Mouse (Mus musculus) erythroid progenitor cell, adult 5-6 weeks (primary cell): Measurements from ENCODE around the gene Churc1. TPM values are rescaled to one million over a fixed set of nuclear protein-coding genes. Genes with fewer than 3 reads are reported as not detected.
"Not testable (repeated sequence)": the region's sequence is repeated elsewhere in the genome, so short reads cannot be mapped to it uniquely, and the experiment has no call there.

Source experiments
- ATAC-seq: replicated peaks from 2 replicates; pipeline ENCODE4 v1.8.0; 2016; ENCODE audit warnings: moderate number of reproducible peaks, mild to moderate bottlenecking, moderate TSS enrichment, inconsistent platforms; ENCODE audit not compliant: poor library complexity, low FRiP score, severe bottlenecking
- total RNA-seq, 2 experiments: library from RNA; stranded (forward) in 1 of 2; stranded (reverse) in 1 of 2; fragments of 150-400 nt in 1 of 2; fragments of 186-747, 209-891 nt in 1 of 2; gene quantifications; 2 replicates each; pipeline versions ENCODE4 v1.2.3 to v1.2.4; 2015 to 2017; ENCODE audit warnings: low replicate concordance in 2 of 2

Churc1 gene
- total RNA-seq, 2 experiments from 2014 or later: 24.4 to 28.5 TPM

GRCm38 (mm10) chr12:76790446-76791084 is 25.2 kb downstream of the Churc1 start:
- no peak for ATAC-seq

GRCm38 (mm10) chr12:76792540-76792939 is 27.2 kb downstream of the Churc1 start:
- ATAC-seq: not testable (repeated sequence)

GRCm38 (mm10) chr12:76795350-76795749 is 30.0 kb downstream of the Churc1 start, which contains the start of gene Gpx2:
Gpx2 (minus strand) TSS chr12:76795554.
- ATAC-seq: no peak

DNA sequence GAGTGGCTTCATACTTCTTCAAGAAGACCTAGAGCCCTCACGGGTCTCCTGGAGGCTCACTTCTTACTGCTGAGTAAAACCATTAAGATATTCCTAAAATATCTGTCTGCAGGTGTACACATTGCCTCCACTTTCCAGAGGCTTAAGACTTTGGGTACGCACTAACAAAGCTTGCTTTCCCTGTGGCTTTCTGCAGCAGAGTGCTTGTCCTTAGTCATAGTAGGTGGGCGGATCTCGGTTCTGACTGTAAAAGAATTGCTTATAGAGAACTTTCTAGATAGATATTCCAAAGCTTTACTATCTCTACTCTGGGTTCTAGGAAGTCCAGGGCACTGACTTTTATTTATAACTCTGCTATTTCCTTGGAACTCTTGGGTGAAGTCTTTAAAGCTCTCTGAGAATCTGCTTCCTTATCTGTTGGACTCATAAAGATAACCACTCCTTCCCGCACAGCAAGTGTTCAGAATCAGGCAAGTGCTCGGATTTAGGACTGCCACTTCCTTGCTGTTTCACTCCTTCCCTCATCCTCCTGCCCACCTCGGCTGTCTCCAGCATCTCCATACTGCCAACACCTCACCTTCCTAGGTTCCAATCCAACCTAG is 31.7 kb downstream of the Churc1 start:
- ATAC-seq: no peak

- no peak for ATAC-seq
These were observed 32.8 kb downstream of the Churc1 start for GRCm38 (mm10) chr12:76798008-76798720.

DNA sequence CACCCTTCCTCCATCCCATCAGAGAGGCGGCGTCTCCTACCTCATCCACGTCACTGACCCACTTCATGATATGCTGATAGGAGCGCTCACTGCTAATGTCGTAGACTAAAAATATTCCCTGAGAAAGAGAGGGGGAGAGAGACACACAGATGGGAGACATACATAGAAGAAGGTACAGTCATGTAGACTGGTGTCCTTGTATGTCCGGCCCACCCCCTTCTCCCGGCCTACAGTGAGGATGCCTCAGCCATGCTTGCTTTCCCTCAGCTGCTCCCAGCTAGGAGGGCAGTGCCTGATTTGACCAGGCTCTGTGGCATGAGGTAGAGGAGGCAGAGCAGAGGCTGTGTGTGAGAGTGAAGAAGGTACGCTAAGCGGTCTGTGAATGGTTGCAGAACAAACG is 37.7 kb downstream of the Churc1 start:
- ATAC-seq: no peak

GRCm38 (mm10) chr12:76803700-76804252 is 38.4 kb downstream of the Churc1 start:
- ATAC-seq: peak; percentile 72

DNA sequence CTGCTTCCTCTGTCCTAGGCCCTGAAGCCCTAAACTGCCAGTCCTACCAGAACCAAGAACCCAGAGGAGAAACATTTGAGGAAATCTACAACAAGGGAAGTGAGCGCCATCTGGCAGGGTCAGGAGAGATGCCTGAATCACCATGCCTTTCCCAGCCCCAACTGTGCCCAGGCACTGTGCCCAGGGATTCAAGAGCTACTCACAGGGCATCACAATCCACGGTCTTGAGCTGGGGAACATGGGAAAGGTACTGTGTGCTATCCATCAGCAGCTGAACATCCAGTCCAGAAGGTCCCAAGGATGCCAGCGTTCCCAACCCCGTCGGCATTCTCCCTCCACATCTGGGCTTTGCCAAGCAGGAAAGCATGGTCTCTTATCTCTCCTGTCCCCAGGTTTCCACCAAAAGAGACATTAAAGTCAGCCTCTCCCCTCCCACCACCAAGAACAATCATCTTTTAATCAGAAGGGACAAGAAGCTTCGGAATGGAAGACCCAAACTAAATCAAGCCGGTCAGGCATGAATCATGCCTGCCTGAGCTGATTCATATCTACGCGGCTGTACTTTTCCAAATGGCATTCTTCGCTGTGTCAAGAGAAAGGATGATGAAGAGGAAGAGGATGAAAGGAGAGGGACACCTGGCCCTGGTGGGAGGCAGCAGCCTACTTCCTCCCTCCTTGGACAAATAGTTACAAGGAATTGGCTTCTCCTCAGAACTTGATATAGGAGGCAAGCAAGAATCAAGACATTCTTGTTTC is 39.9 kb downstream of the Churc1 start:
- no peak for ATAC-seq

- ATAC-seq: no peak
These were observed 42.5 kb downstream of the Churc1 start for GRCm38 (mm10) chr12:76807796-76808195.

- ATAC-seq: no peak
These were observed 45.2 kb downstream of the Churc1 start for GRCm38 (mm10) chr12:76810491-76810890.

DNA sequence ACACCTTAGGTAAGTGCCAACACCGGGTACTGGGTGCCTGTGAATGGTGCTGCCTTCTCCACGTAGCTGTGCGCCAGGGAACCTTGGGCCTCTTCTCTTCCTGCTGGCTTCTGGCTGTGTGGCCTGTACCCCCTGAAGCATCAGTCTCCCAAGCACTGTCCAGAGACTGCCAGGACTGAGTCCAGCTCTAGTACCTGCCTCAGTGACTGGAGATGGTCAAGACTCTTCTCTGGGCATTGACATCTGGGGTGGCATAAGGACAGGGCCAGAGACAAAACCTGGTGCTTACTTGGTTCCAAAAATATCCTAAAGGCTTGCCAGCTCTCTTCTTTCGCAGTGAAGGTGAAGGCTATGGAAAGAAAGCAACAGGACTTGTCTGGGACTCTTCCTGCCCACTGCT is 45.7 kb downstream of the Churc1 start:
- ATAC-seq: no peak

- no peak for ATAC-seq
These were observed 48.2 kb downstream of the Churc1 start for GRCm38 (mm10) chr12:76813543-76813942.

DNA sequence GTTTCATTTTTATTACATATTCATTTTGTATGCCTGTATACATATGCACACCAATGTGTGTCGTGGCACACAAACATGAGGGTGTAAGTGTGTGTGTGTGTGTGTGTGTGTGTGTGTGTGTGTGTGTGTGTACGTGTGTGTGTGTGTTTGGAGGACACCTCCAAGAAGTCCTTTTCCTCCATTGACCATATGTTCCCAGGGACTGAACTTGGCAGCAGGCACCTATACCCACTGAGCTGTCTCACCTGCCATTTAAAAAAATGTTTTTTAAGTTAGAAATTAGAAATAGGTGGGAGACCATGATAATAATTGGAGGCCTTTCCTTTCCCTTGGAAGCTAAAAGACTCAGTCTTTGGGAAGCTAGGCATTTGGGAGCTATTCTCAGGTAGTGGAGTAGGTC is 48.8 kb downstream of the Churc1 start:
- ATAC-seq: no peak

DNA sequence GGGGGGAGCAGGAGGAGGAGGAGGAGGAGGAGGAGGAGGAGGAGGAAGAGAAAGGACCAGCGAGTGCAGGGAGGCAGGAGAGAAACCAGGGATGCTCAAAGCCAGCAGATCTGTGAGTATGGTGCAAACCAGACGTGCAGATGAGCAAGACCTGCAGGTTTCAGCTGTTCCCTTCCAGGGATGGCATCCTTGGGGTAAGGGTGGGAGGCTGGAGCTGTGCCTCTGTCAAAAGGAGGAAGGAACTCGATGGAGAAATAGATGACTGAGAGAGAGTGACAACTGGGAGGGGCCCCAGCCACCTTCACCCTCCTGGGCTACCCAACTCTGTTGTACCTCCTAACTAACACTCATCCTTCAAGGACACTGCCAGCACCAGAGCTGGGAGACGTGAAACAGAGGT is 51.4 kb downstream of the Churc1 start:
- ATAC-seq: no peak

- no peak for ATAC-seq
These were observed 51.8 kb downstream of the Churc1 start for GRCm38 (mm10) chr12:76817176-76817575.

DNA sequence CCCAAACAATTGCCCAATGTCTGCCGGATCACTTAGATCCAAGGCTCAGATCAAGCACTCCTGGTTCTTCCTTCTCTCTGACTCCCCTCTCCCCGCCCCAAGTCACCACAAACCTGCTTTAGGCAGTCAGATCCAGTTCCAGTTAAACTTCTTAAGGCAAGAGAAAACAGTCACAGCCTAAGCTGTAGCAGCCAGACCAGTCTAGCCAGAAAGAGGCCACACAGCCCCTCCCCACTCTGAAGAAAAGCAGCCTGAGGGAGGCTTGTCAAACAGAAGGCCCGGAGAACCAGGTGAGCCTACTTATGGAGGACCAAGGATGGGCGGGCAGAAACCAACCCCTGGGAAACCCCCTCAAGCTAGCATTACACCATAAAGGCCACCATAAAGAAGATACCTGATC is 52.8 kb downstream of the Churc1 start:
- ATAC-seq: no peak

DNA sequence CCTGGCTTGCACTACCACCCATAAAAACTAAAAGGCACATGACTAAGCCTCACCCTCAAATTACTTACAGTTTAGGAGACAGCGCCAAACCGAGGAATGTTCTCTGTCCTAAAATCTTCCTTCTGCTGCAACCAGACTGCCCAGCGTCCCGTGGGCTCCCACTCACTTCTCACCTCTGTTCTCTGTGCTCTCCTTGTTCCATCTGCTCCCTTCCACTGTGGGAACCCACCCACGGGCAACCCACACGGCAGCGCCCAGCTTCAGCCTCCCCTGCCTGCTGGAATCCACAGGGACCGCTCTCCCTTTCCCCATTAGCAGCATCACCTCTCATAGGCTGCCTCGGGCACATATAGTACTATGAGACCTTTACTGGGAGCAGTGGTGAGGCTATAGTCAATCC is 53.6 kb downstream of the Churc1 start:
- ATAC-seq: no peak

DNA sequence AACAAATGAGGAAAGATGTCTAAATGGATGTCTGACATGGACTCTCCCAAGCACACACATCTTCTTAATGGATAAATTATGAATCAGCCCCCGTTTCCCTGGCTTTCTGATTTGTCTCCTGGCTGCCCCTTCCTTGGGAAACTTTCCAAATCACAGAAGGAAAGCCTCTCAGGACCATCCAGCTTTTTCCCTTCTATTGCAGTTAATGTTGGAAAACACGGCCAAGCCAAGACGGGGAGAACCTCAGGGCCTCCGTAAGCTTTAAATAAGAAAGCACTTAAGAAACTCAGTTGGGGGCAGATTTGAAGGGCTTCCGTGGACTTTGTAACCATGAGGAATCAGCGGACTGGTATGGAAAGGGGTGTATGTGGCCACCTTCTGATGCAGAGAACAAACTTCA is 54.5 kb downstream of the Churc1 start:
- no peak for ATAC-seq

DNA sequence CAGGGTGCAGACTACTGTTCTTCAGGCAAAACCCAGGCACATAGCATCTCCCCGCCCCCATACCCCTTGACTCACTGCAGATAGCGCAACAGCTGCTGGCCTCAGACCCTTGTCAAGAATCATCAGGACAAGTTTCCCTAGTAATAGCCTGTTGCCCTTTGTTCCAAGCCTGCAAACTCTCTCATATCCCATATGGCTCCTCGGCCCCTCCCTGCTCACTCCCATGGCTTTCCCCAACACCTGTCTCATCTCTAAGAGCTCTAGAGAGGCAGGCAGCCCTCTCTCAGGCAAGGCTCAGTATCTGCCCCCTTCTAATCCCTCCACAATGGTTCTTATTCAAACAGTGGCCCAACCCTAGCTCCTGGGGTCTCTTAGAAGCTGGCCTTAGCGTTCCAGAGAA is 55.3 kb downstream of the Churc1 start:
- no peak for ATAC-seq

DNA sequence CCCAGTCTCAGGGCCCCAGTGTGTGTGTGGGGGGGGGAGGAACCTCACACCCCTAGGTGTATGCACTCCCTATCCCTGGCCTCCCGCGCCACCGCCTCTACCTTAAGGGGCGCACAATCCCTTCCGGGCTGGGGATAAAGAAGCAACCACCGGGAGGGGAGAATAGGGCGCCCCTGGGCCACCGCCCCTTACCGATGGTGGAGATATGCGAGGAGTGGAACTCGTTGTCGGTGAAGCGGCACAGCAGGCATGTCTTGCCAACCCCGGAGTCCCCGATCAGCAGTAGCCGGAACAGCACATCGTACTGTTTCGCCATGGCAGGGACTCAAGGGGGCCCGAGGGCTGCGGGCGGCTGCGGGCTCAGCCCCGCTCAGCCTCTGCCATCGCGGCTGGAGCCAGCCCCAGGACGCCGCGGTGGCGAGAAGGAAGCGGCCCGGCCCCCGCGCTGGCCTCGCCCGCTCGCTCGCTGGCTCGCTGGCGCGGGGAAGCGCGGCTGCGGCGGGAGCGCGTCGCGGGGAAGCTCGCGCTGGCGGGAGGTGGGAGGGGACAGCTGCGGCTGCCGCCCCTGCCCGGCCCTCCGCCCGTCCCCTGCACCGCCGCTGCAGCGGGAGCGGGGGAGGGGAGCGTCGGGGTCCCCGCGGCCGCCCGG is 56.8 kb downstream of the Churc1 start:
- ATAC-seq: no peak
